Mouse (Mus musculus): ENCODE results near the gene Hnrnpdl.

Gene Hnrnpdl

GRCm38 (mm10) chr5:100039602-100040142, at the start of gene Hnrnpdl, which contains the start of gene Enoph1:
Gene Hnrnpdl (minus strand): TSS chr5:100039664.
Gene Enoph1 (plus strand): TSS chr5:100039985.
- peak; percentile 91 for DNase-seq (ENCODE audit: low read depth, low spot score)

DNA sequence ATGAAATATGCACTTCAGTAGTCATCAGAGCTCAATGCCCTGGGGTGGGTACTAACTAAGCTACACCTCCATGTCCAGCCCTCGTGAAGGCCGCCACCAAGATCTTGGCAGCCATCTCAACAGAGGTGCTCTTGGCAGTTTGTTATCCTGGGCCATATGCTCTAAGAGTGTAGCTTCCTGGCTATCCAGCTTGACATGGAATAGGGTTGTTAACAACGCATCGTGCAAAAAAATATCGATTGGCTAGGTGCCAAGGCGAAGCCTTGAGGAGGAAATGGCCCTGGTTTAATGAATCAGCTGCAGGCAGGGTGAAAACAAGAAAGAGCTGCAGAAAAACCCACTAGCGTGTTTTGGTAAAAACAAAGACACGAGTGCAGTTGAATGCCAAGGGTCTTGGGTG, 45.6 kb upstream of the Hnrnpdl start:
- DNase-seq (ENCODE audit: low read depth, low spot score): no peak

GRCm38 (mm10) chr5:100083953-100084562, 44.6 kb upstream of the Hnrnpdl start:
- no peak for DNase-seq (ENCODE audit: low read depth, low spot score)

GRCm38 (mm10) chr5:100082006-100082405, 42.5 kb upstream of the Hnrnpdl start:
- DNase-seq (ENCODE audit: low read depth, low spot score): no peak

GRCm38 (mm10) chr5:100079931-100080275, 40.4 kb upstream of the Hnrnpdl start:
- DNase-seq (ENCODE audit: low read depth, low spot score): no peak

- peak; percentile 30 for DNase-seq (ENCODE audit: low read depth, low spot score)
These were observed 39.8 kb upstream of the Hnrnpdl start for GRCm38 (mm10) chr5:100079040-100079930.

DNA sequence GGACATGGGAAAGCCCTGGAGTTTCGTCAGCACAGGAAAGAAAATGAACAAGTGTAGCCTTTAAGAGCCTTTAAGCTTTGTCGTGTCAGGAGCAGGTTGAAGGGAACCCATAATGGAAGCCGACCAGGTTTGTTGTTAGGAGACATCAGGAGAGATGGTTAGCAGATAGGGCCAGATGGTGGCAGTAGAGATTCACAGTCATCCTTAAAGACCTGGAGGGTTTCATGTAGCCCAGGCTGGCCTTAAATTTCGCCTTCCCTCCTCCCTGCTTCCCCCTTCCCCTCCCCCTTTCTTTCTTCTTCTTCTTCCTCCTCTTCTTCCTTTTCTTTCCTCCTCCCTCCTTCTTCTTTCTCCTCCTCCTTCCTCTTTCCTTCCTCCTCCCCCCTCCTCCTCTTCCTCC, 35.1 kb upstream of the Hnrnpdl start:
- peak; percentile 60 for DNase-seq (ENCODE audit: low read depth, low spot score)

DNA sequence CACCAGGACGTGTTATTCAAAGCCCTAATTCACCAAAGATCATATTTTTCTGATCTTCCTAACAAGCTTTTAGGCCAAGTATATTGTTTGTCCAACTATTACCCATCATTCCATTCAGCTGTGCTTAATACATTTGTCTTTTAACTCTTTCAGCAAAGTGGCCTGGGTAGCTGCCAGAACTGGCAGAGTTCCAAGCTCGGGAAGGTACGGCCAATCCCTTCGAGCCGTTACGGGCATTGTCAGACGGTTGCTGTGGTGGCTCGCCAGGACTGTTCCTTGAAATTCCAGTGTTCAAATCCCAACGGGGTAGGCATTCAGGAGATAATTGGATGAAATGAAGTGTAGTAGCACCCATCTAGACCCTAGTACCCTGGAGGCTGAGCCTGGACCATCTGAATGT, 33.1 kb upstream of the Hnrnpdl start:
- DNase-seq (ENCODE audit: low read depth, low spot score): no peak

DNA sequence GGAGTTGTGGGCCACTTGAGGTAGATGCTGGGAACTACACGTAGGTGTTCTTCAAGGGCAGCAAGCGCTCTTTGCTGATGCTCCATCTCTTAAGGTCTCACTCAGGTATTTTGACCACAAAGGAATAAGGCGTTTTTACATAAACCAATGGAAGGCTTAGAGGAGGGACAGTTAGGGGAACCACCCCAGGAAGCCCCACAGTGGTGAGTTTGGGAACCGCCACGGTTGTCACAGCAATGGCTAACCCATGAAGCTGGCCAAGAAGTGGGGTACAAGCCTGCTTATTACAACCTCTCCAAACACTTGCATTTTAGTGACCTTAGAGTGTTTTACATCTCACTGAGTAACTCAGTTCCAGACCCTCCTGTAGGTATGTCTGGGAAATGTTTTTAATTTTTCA, 32.1 kb upstream of the Hnrnpdl start:
- DNase-seq (ENCODE audit: low read depth, low spot score): peak; percentile 30

- peak; percentile 79 for DNase-seq (ENCODE audit: low read depth, low spot score)
These were observed 30.8 kb upstream of the Hnrnpdl start for GRCm38 (mm10) chr5:100070255-100070654.

DNA sequence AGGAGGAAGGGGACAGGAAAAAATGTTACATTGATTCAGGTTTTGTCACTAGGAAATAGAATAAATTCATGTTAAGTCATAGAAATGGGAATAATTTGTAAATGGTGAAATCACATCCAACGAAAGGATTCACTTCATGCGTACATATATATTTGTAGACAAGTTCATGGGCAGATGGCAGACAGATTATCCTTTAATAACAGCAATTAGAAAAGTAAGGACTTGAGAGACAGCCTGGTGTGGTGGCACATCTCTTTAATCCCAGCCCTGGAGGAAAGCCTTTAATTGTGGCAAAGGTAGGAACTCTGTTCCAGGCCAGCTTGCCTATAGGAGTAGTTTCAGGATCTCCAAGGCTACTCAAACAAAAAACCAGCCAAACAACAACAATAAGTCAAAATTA, 30.1 kb upstream of the Hnrnpdl start:
- DNase-seq (ENCODE audit: low read depth, low spot score): no peak

GRCm38 (mm10) chr5:100067579-100067978, 28.1 kb upstream of the Hnrnpdl start:
- no peak for DNase-seq (ENCODE audit: low read depth, low spot score)

GRCm38 (mm10) chr5:100060876-100061275, 21.4 kb upstream of the Hnrnpdl start:
- no peak for DNase-seq (ENCODE audit: low read depth, low spot score)

- DNase-seq (ENCODE audit: low read depth, low spot score): no peak
These were observed 19.9 kb upstream of the Hnrnpdl start for GRCm38 (mm10) chr5:100059326-100059725.

- no peak for DNase-seq (ENCODE audit: low read depth, low spot score)
These were observed 19.3 kb upstream of the Hnrnpdl start for GRCm38 (mm10) chr5:100058729-100059128.

- DNase-seq (ENCODE audit: low read depth, low spot score): no peak
These were observed 18.2 kb upstream of the Hnrnpdl start for GRCm38 (mm10) chr5:100057461-100058209.

DNA sequence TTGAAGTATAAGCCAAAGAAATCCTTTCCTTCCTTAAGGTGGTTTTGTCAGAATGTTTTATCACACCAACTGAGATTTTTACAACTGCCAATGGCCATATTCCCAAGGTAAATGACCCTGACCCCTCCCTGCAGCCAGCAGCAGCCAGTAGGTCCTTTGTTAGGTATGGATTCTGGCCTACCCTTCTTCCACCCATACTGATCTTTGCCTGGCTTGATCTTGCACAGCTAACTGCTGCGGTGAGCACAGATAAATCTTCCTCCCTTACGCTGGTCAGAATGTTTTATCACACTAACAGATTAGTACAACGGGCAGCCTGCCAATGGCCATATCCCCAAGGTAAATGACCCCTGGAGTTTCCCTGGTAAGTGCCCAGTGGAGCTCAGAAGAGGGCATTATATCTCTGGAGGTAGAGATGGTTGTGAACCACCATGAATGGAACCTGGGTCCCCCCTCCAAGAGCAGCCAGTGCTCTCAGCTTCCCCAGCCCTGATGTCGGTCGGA, 16.5 kb upstream of the Hnrnpdl start:
- no peak for DNase-seq (ENCODE audit: low read depth, low spot score)

DNA sequence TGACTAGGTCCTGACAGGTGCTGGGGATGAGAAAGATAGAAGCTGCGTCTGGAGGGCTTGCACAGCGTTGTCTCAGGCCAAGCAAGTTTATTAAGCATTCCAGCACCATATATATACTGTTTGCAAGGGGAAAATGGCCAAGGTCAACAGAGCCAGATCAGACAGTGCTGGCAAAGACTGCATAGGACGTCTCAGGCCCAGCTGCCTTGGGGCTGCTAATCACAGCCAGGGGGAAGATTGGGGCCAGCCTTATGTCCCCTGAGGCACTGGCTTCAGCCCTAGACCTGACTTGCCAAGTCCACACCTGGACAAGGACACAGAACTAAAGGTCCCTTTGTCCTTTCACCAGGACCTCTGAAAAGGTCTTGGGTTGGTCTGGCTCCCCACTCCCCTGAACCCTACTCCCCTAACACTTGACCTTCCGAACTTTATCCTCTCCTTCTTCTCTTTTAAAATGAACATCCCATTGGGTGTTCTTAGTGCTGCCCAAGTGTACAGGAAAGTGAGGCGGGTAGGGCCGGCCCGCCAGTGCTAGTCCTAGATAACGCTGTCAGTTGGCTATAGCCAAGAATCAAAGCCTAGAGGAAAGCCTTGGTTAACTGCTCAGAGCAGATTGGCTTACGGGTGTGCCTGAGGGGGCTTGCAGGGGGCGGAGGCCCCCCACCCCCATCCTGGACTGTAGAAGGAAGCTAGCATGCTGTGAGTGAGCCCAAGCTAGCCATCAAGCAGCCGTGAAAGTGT, 15.5 kb upstream of the Hnrnpdl start:
- no peak for DNase-seq (ENCODE audit: low read depth, low spot score)

DNA sequence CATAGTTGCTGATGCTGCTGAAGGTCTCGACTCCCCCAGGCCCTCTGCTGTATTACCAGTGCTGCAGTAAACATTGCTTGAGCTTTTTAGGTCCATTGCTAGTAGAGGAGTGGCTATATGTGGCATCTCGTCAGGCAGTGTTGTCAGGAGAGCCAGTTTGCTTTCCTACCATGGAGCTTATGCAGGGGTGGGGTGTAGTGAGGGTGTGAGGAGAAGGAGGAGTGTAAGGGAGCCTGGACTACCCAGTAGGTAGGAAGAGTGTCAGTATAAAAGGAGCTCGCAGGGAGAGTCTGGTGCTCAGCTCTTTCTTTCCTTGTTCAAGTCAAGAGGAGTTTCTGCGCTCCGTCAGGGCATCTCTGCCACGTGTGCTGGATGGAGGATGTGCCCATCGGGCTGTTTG, 13.3 kb upstream of the Hnrnpdl start:
- DNase-seq (ENCODE audit: low read depth, low spot score): no peak

GRCm38 (mm10) chr5:100049904-100050303, 10.4 kb upstream of the Hnrnpdl start:
- DNase-seq (ENCODE audit: low read depth, low spot score): no peak

- DNase-seq (ENCODE audit: low read depth, low spot score): no peak
These were observed 8.4 kb upstream of the Hnrnpdl start for GRCm38 (mm10) chr5:100047871-100048270.

All from ES-CJ7 (cell line).